Mouse (Mus musculus) CD4-positive, CD25-positive, alpha-beta regulatory T cell, adult 4 months (primary cell): ENCODE measurements around the gene Phox2a. TPM values are rescaled to one million over a fixed set of nuclear protein-coding genes. Genes with fewer than 3 reads are reported as not detected.
A peak's percentile ranks its signal among the peaks of the same experiment; 100 is the strongest.

ENCODE experiments used
- ATAC-seq: one replicate; pipeline ENCODE4 v1.8.0; 2017
- polyA plus RNA-seq, 2 experiments: library from polyadenylated mRNA; unstranded; fragments of 100-300 nt; shearing (Covaris generic); gene quantifications; one replicate each; pipeline ENCODE4 v1.2.1; 2017

Gene Phox2a
- polyA plus RNA-seq, 2 experiments from 2014 or later: not detected

DNA sequence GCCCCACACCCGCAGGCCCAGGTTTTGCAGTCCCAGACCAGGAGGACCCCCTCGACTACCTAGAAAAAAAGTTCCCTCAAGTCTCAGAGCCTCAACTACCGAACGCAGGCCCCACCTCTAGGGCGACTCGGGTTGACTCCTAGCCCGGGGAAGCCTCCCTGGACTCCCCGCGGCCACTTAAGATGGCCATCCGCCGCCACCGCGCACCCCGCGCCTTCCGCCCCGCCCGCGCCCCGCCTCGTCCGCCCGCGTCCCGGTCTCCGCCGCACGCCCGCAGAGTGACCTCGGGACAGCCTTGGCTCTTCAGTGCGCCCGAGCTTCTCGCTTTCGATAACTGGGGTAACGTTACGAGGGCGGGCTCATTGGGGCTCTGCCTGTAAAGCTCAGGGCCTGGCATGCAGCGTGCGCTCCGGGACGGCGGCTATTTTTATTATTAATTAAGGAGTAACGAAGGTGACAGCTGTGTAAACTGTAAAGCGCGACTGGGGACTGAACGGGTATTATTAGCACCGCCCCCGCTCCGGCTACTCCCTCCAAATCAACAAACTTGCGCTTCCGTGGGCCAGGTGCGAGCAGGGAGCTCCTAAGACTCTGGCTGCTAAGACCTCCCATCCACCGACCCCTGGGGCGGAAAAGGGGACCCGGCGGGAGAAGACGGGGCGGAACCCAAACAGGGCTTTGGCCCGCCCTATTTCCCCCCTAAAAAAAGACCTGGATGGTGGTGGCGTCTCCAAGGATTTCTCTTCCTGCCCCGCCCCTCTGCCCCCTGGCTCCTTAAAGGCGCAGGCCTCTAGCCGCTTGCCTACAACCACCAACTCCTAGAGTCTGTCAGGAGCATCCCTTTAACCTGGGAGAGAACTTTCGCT, 19.7 kb downstream of the Phox2a start, which contains the start of gene Inppl1:
Gene Inppl1, minus strand, starts transcription at position 624 of the 866 bp plus-strand sequence.
- peak; percentile 21 for ATAC-seq

DNA sequence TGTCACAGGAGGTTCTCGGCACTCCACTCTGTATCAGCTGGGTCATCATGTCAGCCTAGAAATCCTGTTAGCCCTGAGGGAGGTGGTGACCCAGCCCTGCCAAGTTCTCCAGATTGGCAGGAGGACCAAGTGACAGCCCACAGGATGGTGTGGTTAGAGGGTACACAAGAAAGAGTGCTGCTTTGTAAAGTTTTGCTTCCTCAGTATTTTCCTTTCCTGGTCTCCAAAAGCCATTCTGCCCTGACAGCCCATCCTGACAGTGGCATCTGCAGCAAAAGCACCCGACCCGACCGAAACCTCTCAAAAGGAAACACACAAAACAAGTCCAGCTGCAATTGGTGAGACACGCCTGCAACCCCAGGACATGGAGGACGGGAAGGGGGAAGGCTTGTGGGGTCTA, 26.1 kb downstream of the Phox2a start:
- ATAC-seq: no peak

DNA sequence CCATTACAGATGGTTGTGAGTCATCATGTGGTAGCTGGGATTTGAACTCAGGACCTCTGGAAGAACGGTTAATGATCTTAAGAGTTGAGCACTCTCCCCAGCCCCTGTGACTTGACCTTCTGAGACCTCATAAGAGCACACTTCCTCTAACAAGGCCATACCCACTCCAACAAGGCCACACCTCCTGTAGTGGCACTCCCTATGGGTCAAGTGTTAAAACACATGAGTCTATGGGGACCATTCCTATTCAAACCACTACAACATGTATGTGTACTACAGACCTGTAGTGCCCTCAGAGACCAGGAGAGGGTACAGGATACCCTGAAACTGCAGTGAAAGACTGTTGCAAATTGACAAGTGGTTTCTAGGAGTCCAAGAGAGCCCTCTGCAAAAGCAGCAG, 29.8 kb downstream of the Phox2a start:
- ATAC-seq: no peak

DNA sequence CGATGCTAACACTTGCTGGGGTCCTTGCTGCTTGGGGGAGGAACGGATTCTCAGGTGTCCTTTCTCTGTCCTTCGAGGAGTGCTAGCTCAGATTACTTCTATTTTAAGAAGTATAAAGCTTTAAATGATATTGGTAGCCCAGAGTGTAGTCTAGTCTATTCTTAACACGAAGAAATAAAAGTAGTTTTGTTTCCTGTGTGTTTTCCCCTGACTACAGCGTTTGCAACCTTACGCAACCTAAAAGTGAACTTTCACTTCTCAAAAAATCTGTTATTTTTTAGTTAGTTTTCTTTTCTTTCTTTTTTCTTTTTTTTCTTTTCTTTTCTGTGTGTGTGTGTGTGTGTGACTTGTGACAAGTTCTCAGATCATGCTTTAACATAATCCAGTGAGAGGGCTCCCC, 33.6 kb downstream of the Phox2a start:
- ATAC-seq: no peak

DNA sequence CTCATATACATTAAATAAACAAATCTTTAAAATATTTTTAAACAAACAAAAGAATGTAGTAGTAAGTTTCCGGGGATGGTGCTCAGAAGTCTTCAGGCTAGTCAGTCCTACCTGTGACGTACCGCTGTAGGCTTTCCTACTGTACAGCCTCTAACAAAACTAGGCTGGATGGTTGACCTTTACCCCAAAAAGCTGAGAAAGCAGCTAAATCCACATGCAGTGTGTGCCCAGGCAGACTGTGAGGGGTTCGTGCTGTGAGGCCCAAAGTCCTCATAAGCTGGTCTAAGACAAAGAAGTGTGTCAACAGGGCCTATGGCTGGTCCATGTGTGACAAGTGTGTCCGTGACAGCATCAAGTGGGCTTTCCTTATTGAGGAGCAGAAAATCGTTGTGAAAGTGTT, 34.7 kb downstream of the Phox2a start:
- ATAC-seq: no peak

DNA sequence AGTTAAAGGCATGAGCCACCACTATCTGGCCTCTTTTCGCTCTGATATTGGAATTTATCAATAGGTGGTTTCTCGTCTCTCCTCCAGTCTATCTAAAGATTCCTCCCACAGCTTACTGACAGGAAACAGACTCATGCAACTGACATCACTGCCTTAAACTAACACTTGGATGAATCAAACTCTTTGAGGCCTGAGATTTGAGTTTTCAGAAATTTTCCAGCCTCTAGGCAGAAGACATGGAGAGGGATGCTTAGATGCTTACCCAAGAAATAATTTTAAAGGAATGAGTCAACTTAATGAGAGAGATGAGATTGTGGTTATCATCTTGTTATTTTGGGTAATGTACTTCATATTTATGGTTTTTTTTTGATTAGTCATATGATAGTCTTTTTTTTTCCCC, 35.7 kb downstream of the Phox2a start:
- ATAC-seq: no peak

DNA sequence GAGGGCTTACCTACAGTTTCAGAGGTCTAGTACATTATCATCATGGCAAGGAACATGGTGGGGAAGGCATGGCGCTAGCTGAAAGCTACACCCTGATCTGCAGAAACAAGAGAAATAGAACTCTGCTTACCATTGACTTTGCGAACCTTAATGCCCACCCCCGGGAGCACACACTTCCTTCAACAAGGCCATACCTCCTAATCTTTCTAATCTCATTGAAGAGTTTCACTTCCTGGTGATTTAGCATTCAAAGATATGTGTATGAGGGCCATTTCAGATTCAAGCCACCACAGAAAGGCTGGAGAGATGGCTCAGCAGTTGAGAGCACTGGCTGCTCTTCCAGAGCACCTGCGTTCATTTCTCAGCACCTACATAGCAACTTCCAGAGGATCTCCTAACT, 39.0 kb downstream of the Phox2a start, which contains the start of gene Folr2:
Gene Folr2, minus strand, starts transcription at position 101 of the 400 bp plus-strand sequence.
- no peak for ATAC-seq

DNA sequence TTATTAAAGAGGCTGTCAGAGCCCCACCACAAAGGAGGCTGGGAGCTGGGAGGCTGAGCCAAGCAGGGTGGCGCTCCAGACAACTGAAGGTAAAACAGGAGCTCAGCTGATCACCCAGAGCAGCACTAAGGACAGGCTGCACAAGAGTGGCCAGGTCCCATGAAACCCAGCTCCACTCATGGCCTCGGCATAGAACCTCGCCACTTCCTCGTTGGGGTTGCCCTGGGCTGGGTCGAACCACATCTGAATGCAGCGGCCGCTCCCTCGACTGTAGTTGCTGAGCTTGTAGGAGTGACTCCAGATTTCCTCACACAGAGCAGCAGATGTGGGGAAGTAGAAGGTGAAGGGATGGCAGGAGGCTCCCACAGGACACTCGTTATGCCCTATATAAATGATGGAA, 40.2 kb downstream of the Phox2a start:
- ATAC-seq: no peak

DNA sequence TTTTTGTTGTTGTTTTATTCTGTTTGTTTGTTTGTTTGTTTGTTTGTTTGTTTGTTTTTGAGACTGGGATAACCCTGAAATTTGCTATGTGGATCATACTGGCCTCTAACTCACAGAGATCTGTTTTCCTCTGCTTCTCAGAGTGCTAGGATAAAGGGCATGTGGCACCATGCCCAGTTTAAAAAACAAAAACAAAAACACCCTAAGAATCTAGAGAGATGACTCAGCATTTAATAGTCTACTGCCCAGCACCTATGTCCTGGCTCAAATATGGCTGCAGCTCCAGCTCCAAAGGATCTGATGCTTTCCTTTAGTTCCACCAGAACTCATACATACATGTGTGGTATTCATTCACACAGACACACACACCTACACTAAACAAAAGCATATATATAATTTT, 42.9 kb downstream of the Phox2a start:
- no peak for ATAC-seq

DNA sequence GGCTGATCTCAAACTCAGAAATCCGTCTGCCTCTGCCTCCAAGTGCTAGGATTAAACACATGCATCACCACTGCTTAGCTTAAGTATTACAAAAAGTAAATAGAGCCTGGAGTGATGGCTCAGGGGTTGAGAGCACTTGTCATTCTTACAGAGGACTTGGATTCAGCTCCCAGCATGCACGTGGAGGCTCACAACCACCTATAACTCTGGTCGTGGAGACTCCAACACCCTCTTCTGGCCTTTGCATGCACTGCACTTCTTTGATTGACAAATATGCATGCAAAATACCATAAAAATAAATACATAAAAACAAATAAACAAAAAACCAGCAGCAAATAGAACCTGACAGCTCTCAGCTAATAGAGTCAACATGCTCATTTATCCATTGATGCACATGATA, 44.2 kb downstream of the Phox2a start:
- ATAC-seq: no peak

DNA sequence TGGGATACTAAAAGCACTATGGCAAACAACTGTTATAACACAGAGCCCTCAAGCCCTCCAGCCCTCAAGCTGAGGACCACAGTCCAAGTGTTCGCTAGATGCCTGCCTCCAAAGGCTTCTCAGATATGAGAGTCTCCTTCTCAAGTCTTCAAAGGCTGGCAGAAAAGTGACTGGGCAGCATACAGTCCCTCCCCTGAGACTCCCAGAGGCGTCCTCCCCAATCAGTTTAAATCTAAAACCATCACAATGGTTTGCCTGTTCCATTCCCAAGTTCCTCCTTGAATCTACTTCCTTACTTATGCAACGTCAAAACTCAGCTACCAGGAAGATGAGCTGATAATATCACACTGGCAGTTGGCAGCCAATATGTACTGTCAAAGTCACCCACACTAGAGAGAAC, 45.3 kb downstream of the Phox2a start, which contains the start of gene Anapc15:
Gene Anapc15, plus strand, starts transcription at position 301 of the 400 bp plus-strand sequence.
- ATAC-seq: no peak

DNA sequence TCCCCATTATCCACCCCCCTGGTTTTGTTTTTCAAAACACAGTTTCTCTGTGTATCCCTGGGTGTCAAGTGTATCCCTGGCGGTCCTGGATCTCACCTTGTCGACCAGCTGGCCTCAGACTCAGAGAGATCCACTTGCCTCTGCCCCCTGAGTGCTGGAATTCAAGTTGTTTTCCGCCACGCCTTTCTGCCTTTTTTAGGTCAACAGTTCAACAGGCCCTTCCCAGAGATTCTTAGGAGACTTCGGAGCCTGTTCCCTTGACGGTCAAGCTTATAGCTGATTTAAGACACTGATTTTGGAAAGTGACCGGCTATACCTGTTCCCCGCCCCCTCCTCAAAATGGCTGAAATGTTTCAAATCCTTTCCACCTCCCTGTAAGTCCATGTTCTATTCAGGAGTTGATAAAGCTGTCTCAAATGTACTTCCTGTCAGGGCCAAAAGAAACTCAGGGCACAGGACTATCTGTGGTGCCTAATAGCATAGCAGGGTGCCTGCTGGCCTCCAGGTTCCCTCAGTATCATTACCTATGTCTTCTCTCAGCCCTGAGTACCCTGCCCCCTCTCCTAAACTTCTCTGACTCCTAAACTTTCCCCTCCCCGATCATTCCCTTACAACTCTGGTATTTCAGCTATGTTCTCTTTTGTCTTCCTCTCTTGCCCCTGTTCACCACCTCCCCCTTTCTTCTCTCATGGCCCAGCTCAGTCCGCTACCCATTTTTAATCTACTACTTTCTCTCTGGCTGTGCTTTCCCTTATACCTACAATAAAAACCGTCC, 48.6 kb downstream of the Phox2a start:
- ATAC-seq: no peak

DNA sequence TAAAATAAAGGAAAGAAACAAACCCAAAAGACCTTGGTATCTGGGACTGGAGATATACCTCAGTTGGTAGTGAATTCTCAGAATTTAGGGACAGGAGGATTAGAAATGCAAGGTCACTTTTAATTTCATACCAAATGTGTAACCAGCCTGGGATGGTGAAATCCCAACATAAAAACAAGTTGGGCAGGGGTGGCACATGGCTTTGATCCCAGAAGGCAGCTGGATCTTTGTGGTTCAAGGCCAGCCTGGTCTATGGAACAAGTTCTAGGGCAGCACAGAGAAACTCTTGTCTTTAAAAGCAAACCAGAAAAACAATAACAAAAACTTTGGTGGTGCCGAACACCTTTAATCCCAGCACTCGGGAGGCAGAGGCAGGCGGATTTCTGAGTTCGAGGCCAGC, 49.4 kb downstream of the Phox2a start:
- ATAC-seq: no peak

DNA sequence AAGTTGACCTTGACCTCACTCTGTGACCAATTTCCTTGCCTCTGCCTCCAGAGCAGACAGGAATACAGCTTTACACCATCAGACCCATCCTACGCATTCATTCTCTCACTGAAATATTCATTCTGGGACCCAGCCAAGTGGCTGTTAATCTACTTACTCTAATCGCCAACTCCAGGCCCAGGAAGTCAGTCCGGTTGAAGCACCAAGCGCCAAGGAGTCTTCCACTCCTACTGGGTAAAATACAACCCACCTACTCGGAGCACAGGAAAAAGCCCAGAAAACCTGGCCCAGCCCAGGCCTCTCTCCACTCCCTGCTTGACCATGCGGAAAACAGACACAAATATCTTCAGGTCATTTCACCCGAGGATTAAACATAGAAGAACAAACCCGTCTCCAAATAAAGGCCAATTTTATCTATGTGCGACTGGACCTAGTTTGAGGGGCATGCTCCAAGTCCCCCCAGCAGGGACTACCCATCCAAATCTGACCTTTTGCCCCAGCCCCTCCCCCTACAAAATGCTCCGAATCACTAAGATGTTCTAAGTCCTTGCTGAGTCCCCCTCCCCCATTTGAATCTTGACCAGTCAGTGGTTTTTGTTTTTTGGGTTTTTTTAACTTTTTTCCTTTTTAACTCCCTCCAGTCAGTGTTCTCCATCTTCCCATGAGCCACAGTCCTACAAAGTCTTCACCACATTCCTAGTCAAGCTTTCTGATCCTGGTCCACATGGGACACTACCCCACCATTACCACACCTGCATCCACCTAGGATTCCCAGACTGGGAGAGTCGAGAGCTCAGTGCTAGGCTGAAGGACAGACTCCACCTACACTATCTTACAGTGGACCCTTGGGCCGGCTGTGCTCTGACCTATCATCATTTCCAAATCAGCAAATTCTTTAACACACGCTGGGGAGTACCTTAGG, 50.4 kb downstream of the Phox2a start:
- ATAC-seq: no peak

DNA sequence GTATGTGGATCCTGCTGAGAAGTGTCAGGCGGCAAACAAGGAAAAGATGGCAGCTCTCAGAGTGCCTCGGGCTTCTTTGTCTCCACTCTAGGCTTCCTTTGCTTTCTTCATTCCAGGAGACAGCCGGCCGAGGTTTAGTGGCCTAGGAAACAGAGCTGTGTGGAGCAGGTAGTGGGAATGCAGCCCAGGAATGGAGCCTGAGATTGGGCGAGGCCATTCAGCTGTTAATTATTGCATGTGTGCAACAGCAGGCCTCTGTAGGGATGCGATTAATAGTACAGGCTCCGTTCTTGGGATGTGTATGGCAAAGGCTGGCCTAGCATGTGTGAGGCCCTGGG, 51.0 kb downstream of the Phox2a start:
- ATAC-seq: no peak

DNA sequence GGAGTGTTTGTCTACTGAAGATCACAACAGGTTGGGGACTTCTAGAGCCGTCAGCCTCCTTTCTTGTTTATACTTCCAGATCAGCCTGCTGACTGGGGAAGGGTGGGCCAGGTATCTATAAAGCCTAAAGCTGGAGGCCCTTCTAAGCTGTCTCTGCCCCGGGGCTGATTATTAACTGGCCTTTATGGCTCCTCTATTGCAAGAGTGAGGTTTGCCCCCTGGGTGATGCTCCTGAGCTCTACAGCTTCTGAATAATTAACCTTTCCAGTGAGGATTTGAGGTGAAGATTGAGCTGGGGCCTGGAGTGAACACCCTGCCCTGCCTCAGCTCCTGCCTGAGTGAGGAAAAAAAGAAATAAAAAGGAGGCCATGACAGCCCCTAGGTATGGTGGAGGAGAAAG, 52.5 kb downstream of the Phox2a start, which contains the start of gene Folr1:
Gene Folr1, minus strand, starts transcription at position 160 of the 400 bp plus-strand sequence.
- no peak for ATAC-seq

DNA sequence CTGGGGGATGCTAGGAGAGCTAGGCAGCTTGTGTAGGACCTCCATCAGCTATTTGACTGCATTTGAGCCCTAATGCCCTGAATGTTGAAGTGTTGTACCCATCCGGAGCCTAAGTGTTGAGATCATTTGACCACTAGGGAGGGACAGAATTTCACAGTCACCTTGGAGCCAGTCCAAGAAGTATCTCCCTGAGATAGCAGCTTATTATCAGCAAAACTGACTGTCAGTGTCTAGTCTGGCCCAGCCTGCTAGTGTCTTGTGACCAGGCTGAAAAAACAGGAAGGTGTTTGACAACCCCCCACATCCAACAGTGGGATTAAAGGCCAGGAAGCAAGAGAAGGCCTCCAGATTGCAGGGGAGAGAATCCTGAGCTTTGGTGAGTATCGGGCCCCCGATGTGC, 53.2 kb downstream of the Phox2a start:
- no peak for ATAC-seq

Other genes starting within 250 kb of the Phox2a start
- 100 to 1,000 TPM; 144 to 219 TPM for gene Art2b, start 232.7 kb upstream of the Phox2a start, polyA plus RNA-seq
- 10 to 100 TPM in 1 of 2 experiments, 1 to 10 TPM in 1; 9.9 to 14.9 TPM for gene Clpb, start 154.7 kb upstream of the Phox2a start, polyA plus RNA-seq
- 1 to 10 TPM; 1.2 to 2.8 TPM for gene Inppl1, start 19.9 kb downstream of the Phox2a start, polyA plus RNA-seq
- not detected for gene Folr2, start 38.9 kb downstream of the Phox2a start, polyA plus RNA-seq
- gene Anapc15, start 45.4 kb downstream of the Phox2a start, polyA plus RNA-seq: 10 to 100 TPM; 43.2 to 66.9 TPM
- gene Folr1, start 52.5 kb downstream of the Phox2a start, polyA plus RNA-seq: not detected
- gene Lamtor1, start 87.6 kb downstream of the Phox2a start, polyA plus RNA-seq: 100 to 1,000 TPM; 104 to 141 TPM
- gene Tomt, start 88.0 kb downstream of the Phox2a start, polyA plus RNA-seq: not detected
- gene Lrrc51, start 115.6 kb downstream of the Phox2a start, polyA plus RNA-seq: 1 to 10 TPM; 4.8 to 6.1 TPM
- gene Numa1, start 115.8 kb downstream of the Phox2a start, polyA plus RNA-seq: 10 to 100 TPM; 66.0 to 83.2 TPM
- 1 to 10 TPM; 4.5 to 5.7 TPM for gene Il18bp, start 200.4 kb downstream of the Phox2a start, polyA plus RNA-seq
- gene Rnf121, start 247.2 kb downstream of the Phox2a start, polyA plus RNA-seq: 10 to 100 TPM; 28.5 to 29.4 TPM
- gene Xndc1, start 247.2 kb downstream of the Phox2a start, polyA plus RNA-seq: 10 to 100 TPM; 19.3 to 33.0 TPM
- 1 to 10 TPM in 1 of 2 experiments, under 1 TPM in 1; 0.93 to 1.4 TPM for gene Xntrpc, start 247.4 kb downstream of the Phox2a start, polyA plus RNA-seq